Mouse (Mus musculus): ENCODE measurements around the gene Gm3183.
"Not testable (repeated sequence)": the region's sequence is repeated elsewhere in the genome, so short reads cannot be mapped to it uniquely, and the experiment has no call there.

Gene Gm3183

GRCm38 (mm10) chr5:94865136-94865535 lies at the start of gene Gm3183:
Gene Gm3183 (plus strand): TSS chr5:94865436.
- in situ Hi-C loops (cut with MboI; ENCODE audit: unreplicated experiment in 2 of 2), result not testable (repeated sequence)
